Mouse (Mus musculus) heart, adult 8-10 months (tissue): ENCODE data around the gene Zfp111. TPM values are rescaled to one million over a fixed set of nuclear protein-coding genes. Genes with fewer than 3 reads are reported as not detected.

Experiments used
- total RNA-seq, 4 experiments: library from RNA; stranded (reverse); gene quantifications; 2 replicates each; pipeline ENCODE4 v1.2.4; 2022

Zfp111 gene
- total RNA-seq, 4 experiments from 2014 or later: 1.8 to 4.3 (median 3.4) TPM

Other genes starting within 250 kb of the Zfp111 start
- not detected for gene Vmn1r181, start 236.8 kb downstream of the Zfp111 start, total RNA-seq
- gene V1rd19, start 209.8 kb downstream of the Zfp111 start, total RNA-seq: not detected
- not detected for gene Vmn1r183, start 158.2 kb downstream of the Zfp111 start, total RNA-seq
- gene Zfp180, start 129.5 kb downstream of the Zfp111 start, total RNA-seq: 10 to 100 TPM; 12.7 to 16.9 (median 16.1) TPM
- gene Zfp112, start 99.1 kb downstream of the Zfp111 start, total RNA-seq: 1 to 10 TPM; 2.8 to 3.9 (median 3.2) TPM
- gene Zfp235, start 77.3 kb downstream of the Zfp111 start, total RNA-seq: 1 to 10 TPM; 4.0 to 5.5 (median 4.5) TPM
- under 1 TPM in 2 of 4 experiments, not detected in 2; 0.11 to 0.13 TPM for gene Zfp114, start 36.4 kb downstream of the Zfp111 start, total RNA-seq
- gene Zfp109, start 26.1 kb upstream of the Zfp111 start, total RNA-seq: 1 to 10 TPM; 1.7 to 2.0 (median 1.9) TPM
- 1 to 10 TPM; 1.4 to 1.8 (median 1.5) TPM for gene Zfp108, start 43.4 kb upstream of the Zfp111 start, total RNA-seq
- 1 to 10 TPM; 3.5 to 7.4 (median 4.0) TPM for gene Zfp93, start 59.0 kb upstream of the Zfp111 start, total RNA-seq
- 1 to 10 TPM; 3.0 to 5.1 (median 3.7) TPM for gene Zfp61, start 89.8 kb upstream of the Zfp111 start, total RNA-seq
- 1 to 10 TPM; 1.1 to 2.8 (median 2.1) TPM for gene Zfp94, start 105.2 kb upstream of the Zfp111 start, total RNA-seq
- gene Tescl, start 122.5 kb upstream of the Zfp111 start, total RNA-seq: under 1 TPM in 1 of 4 experiments, not detected in 3; 0.50 TPM
- not detected for gene Lypd5, start 137.8 kb upstream of the Zfp111 start, total RNA-seq
- 1 to 10 TPM in 1 of 4 experiments, under 1 TPM in 3; 0.44 to 1.3 (median 0.69) TPM for gene Kcnn4, start 158.8 kb upstream of the Zfp111 start, total RNA-seq
- gene Smg9, start 188.2 kb upstream of the Zfp111 start, total RNA-seq: 1 to 10 TPM; 5.9 to 8.3 (median 8.0) TPM
- gene Irgc1, start 240.9 kb upstream of the Zfp111 start, total RNA-seq: under 1 TPM in 1 of 4 experiments, not detected in 3; 0.32 TPM